Mouse (Mus musculus) intestine, postnatal 0 days (tissue): Measurements from ENCODE around the gene Nphp3. TPM values are rescaled to one million over a fixed set of nuclear protein-coding genes. Genes with fewer than 3 reads are reported as not detected.

Experiments
- ATAC-seq: fragments of 200-750 bp; cut with Nextera tagmentation; 2 replicates; pipeline ENCODE4 v1.8.0; 2017; ENCODE audit warnings: mild to moderate bottlenecking, moderate TSS enrichment, moderate library complexity
- H3K27ac ChIP-seq: fragments of 300-500 bp; sonication (generic); 2 replicates; pipeline ENCODE4 v1.5.1; 2014; ENCODE audit warnings: mild to moderate bottlenecking, low read depth, low read length, moderate library complexity
- H3K27me3 ChIP-seq: fragments of 300-500 bp; sonication (generic); replicated peaks from 2 replicates; pipeline ENCODE4 v1.6.1; 2014; ENCODE audit warnings: low read length, mixed read lengths; ENCODE audit not compliant: control insufficient read depth, insufficient read depth
- H3K36me3 ChIP-seq: fragments of 300-500 bp; sonication (generic); 2 replicates; pipeline ENCODE4 v1.6.1; 2014; ENCODE audit warnings: mild to moderate bottlenecking, moderate library complexity; ENCODE audit not compliant: control insufficient read depth, insufficient read depth
- H3K4me1 ChIP-seq: fragments of 300-500 bp; sonication (generic); replicated peaks from 2 replicates; pipeline ENCODE4 v1.6.1; 2014; ENCODE audit warnings: antibody characterized with exemption, low read length, mixed read lengths; ENCODE audit not compliant: control insufficient read depth, insufficient read depth
- H3K4me2 ChIP-seq: fragments of 300-500 bp; sonication (generic); replicated peaks from 2 replicates; pipeline ENCODE4 v1.6.1; 2014; ENCODE audit warnings: low read depth, mild to moderate bottlenecking, moderate library complexity
- H3K4me3 ChIP-seq: fragments of 300-500 bp; sonication (generic); 2 replicates; pipeline ENCODE4 v1.5.1; 2014; ENCODE audit warnings: low read depth, low read length
- H3K9ac ChIP-seq: fragments of 300-500 bp; sonication (generic); 2 replicates; pipeline ENCODE4 v1.6.1; 2014; ENCODE audit warnings: mild to moderate bottlenecking, low read depth, low read length
- H3K9me3 ChIP-seq: fragments of 300-500 bp; sonication (generic); 2 replicates; pipeline ENCODE4 v1.6.1; 2016; ENCODE audit warnings: mixed run types; ENCODE audit not compliant: control insufficient read depth
- CTCF ChIP-seq: sonication (generic); IDR thresholded peaks from 2 replicates; pipeline ENCODE4 v1.5.1; 2016; ENCODE audit warnings: low read depth, mild to moderate bottlenecking, control low read depth, antibody characterized with exemption, moderate library complexity
- WGBS: fragments of 180-500 bp; shearing (Covaris S2); extraction: QIAGEN DNeasy Blood & Tissue Kit; methylation state at CpG from one replicate; pipeline ENCODE4 v1.1.7; 2014; 5-methylcytosine and 5-hydroxymethylcytosine counted together
- polyA plus RNA-seq: library from polyadenylated mRNA; unstranded; fragments of >200 nt; fragmentation: Nextera tagmentation; extraction: Ambion mirVana; gene quantifications from 2 replicates; pipeline ENCODE4 v1.2.1, GENCODE M21; 2015

Gene Nphp3
- polyA plus RNA-seq, 1 experiment from 2014 or later, result 0.96 TPM

- Histone ChIP-seq H3K9ac (no peak overlapping the region), H3K4me1 (no peaks in the 10 kb centered on the region; the same call in 1 of the 2 replicates), H3K27ac (peak overlapping the region; percentile 69), H3K36me3 (peaks cover 10% of the 10 kb centered on the region; the same call in 1 of the 2 replicates), H3K9me3 (no peaks in the 10 kb centered on the region), H3K27me3 (no peaks in the 10 kb centered on the region), H3K4me3 (no peak overlapping the region), H3K4me2 (peak overlapping the region; percentile 37)
- no peak for TF ChIP-seq CTCF
- WGBS, result 44% methylated on average over 8 of the region's 8 CpGs
- ATAC-seq, result peak; percentile 88
These were observed 68.7 kb downstream of the Nphp3 start for GRCm38 (mm10) chr9:104070863-104071604.

- TF ChIP-seq CTCF, result peak; percentile 78
- WGBS, result 73% methylated on average over 2 of the region's 2 CpGs
- Histone ChIP-seq H3K9ac (no peak overlapping the region), H3K4me1 (no peaks in the 10 kb centered on the region), H3K4me3 (no peak overlapping the region), H3K4me2 (no peak overlapping the region), H3K27ac (no peak overlapping the region), H3K36me3 (peaks cover 21% of the 10 kb centered on the region; the same call in 1 of the 2 replicates), H3K9me3 (no peaks in the 10 kb centered on the region), H3K27me3 (no peaks in the 10 kb centered on the region)
- no peak for ATAC-seq
These were observed 73.5 kb downstream of the Nphp3 start for GRCm38 (mm10) chr9:104075808-104076207.

DNA sequence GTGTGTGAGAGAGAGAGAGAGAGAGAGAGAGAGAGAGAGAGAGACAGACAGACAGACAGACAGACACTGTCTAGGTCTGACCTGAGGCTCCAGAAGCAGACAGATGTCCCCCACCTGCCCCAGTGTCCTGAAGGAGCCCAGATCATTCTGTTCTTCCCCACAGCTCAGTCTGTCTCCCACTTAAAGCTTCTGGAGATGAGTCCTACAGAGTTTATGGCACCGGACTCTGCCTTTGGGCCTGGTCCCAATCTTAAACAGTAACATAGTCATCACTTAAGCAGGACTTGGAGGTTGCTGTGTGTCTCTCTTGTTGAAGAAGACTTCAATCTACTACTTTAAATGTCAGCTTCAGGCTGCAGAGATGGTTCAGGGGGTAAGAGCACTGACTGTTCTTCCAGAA lies 76.4 kb downstream of the Nphp3 start:
- Histone ChIP-seq H3K4me3 (no peak overlapping the region), H3K36me3 (peaks cover 46% of the 10 kb centered on the region), H3K9me3 (no peaks in the 10 kb centered on the region), H3K27me3 (no peaks in the 10 kb centered on the region), H3K27ac (no peak overlapping the region), H3K4me2 (no peak overlapping the region), H3K9ac (no peak overlapping the region), H3K4me1 (no peaks in the 10 kb centered on the region)
- 100% methylated on average over 1 of the region's 1 CpGs for WGBS
- TF ChIP-seq CTCF, result no peak
- ATAC-seq, result no peak

DNA sequence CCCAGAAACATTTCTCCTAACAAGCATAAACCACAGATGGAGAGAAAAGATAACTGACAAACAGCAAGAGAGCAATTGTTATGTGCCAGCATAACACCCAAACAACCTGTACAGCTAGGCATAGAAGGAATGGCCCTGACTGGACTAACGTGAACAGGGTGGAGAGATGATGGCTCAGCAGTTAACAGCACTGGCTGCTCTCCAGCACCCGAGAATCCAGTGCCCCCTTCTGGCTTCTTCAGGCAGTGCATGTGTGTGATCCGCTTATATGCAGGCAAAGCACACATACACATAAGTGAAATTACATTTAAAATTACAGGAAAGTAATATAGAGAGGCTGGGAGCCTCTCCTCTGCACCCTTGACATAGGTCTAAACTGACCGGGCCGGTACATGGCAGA lies 77.0 kb downstream of the Nphp3 start:
- Histone ChIP-seq H3K4me2 (no peak overlapping the region), H3K9ac (no peak overlapping the region), H3K9me3 (no peaks in the 10 kb centered on the region), H3K36me3 (peaks cover 49% of the 10 kb centered on the region), H3K27ac (no peak overlapping the region), H3K27me3 (no peaks in the 10 kb centered on the region), H3K4me3 (no peak overlapping the region), H3K4me1 (no peaks in the 10 kb centered on the region)
- peak; percentile 68; the same call in 1 of the 2 replicates for ATAC-seq
- TF ChIP-seq CTCF, result peak; percentile 83
- WGBS, result 50% methylated on average over 5 of the region's 5 CpGs

DNA sequence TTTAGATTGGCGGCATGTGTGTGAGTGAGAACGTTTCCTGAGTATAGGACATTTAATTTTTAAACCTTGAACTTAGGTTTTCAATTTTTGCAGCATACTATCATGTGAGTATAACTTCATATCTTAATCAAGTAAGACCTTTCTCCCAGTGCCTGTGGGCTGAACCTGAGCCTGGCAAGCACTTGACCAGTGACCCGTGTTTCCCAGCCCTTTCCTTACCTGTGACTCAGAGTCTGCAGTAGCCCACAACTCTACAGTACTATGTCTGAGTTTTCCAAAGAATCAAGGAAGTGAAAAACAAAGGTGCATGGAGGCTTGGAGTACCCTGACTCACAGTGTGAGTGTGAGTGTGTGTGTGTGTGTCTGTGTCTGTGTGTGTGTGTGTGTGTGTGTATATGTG lies 77.7 kb downstream of the Nphp3 start:
- H3K27ac ChIP-seq, result no peak overlapping the region
- H3K27me3 ChIP-seq, result no peaks in the 10 kb centered on the region
- H3K4me3 ChIP-seq, result no peak overlapping the region
- H3K36me3 ChIP-seq, result peaks cover 47% of the 10 kb centered on the region
- H3K9ac ChIP-seq, result no peak overlapping the region
- TF ChIP-seq CTCF, result no peak
- no peak for ATAC-seq
- no peak overlapping the region for H3K4me2 ChIP-seq
- 72% methylated on average over 3 of the region's 3 CpGs for WGBS
- no peaks in the 10 kb centered on the region for H3K4me1 ChIP-seq
- no peaks in the 10 kb centered on the region for H3K9me3 ChIP-seq

DNA sequence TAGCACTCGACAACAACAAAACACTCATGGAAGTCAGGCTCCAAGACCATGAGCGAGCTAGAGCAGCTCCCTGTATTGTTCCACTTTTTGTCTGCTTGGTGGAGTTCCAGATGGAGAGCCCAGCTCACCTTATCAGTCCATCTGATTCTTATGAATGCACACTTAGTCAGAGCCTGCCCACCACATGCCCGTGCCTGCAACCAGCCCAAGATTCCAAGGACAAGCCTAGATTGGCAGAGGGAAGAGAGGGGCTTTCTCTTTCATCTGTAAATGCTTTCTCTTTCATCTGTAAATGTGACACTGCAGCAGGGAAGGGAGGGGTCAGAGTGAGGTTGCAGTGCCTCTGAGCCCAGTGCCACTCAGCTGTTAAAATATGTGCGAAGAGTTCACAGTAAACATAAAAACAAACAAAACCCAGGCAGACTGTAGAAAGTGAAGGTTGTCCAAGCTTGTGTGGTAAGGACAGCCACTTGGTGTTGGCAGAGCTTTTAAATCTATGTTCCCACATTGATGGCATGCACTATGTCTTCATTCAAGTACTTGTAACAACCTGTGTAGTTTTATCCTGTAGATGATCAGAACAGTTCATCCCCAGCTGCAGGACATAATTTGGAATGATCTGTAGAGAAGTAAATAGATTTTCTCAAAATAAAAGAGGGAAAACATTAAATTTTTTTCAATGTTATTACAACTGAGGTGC lies 83.5 kb downstream of the Nphp3 start:
- Histone ChIP-seq H3K4me3 (no peak overlapping the region), H3K4me2 (no peak overlapping the region), H3K27ac (no peak overlapping the region), H3K9me3 (no peaks in the 10 kb centered on the region), H3K4me1 (no peaks in the 10 kb centered on the region), H3K36me3 (peaks cover 42% of the 10 kb centered on the region), H3K27me3 (no peaks in the 10 kb centered on the region), H3K9ac (no peak overlapping the region)
- no peak for TF ChIP-seq CTCF
- 71% methylated on average over 4 of the region's 4 CpGs for WGBS
- no peak for ATAC-seq
